Mouse (Mus musculus): ENCODE measurements around the gene Ghrl. TPM values are rescaled to one million over a fixed set of nuclear protein-coding genes. Genes with fewer than 3 reads are reported as not detected.

Gene Ghrl
- polyA plus RNA-seq (2012; rRNA removed), result 0.13 and 0.47 TPM in 2 replicates

GRCm38 (mm10) chr6:113719878-113720277 is at the start of gene Ghrl:
TSS of gene Ghrl (minus strand) at chr6:113719880.

GRCm38 (mm10) chr6:113740236-113741217 is 20.8 kb upstream of the Ghrl start, which contains the start of gene Sec13:
TSS of gene Sec13 (minus strand) at chr6:113740743.

DNA sequence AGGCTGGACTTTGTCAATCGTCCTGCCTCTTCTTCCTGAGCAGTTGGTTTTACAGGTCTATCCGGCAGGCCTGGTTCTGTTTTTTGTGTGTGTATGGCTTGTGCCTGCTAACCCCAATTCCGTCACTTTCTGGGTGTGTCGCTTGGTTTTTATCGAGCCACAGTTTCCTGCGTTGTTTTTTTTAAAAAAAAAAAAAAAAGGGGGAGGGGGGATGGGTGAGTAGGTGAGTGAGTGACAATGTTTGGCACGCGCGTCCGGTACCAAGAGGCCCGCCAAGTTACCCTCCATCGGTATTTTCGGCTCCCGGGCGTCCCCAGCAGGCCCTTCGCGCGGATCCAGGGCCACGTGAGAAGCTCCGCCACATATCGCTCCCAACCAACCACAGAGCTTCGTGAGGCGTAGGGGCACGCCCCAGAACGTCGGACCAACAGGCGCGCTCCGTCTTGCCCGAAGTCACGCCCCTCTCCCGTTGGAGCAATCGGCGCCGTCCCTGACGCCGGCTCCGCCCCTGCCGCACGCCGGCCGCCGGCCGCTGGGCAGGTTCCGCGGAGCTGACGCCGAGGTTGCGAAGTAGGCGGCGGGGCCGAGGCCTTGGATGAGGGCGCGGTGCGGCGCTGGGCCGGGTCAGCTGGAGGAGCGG is 23.0 kb downstream of the Ghrl start, which contains the start of gene Tatdn2:
TSS of gene Tatdn2 (plus strand) at position 469 of the 640 bp plus-strand sequence.

Other genes starting within 250 kb of the Ghrl start
- gene Il17rc, start 248.5 kb downstream of the Ghrl start, polyA plus RNA-seq (2012; rRNA removed), result 3.5 and 4.0 TPM in 2 replicates
- 43.0 and 44.8 TPM in 2 replicates for gene Creld1, start 236.6 kb downstream of the Ghrl start, polyA plus RNA-seq (2012; rRNA removed)
- gene Prrt3, start 217.9 kb downstream of the Ghrl start, polyA plus RNA-seq (2012; rRNA removed), result 13.0 and 13.1 TPM in 2 replicates
- gene Emc3, start 188.2 kb downstream of the Ghrl start, polyA plus RNA-seq (2012; rRNA removed), result 74.1 and 76.8 TPM in 2 replicates
- gene Fancd2, start 188.2 kb downstream of the Ghrl start, polyA plus RNA-seq (2012; rRNA removed), result 4.5 and 4.6 TPM in 2 replicates
- 0.04 TPM in 1 of 2 replicates, not detected in the other for gene Fancd2os, start 119.2 kb downstream of the Ghrl start, polyA plus RNA-seq (2012; rRNA removed)
- 247 and 262 TPM in 2 replicates for gene Brk1, start 115.1 kb downstream of the Ghrl start, polyA plus RNA-seq (2012; rRNA removed)
- 55.8 and 61.6 TPM in 2 replicates for gene Vhl, start 95.9 kb downstream of the Ghrl start, polyA plus RNA-seq (2012; rRNA removed)
- gene Irak2, start 81.4 kb downstream of the Ghrl start, polyA plus RNA-seq (2012; rRNA removed), result 4.9 and 5.6 TPM in 2 replicates
- gene Tatdn2, start 22.8 kb downstream of the Ghrl start, polyA plus RNA-seq (2012; rRNA removed), result 32.8 and 33.1 TPM in 2 replicates
- 189 and 193 TPM in 2 replicates for gene Sec13, start 20.9 kb upstream of the Ghrl start, polyA plus RNA-seq (2012; rRNA removed)

Measured in central nervous system, embryonic 18 days (tissue).